Mouse (Mus musculus): ENCODE data around the gene F2rl2. TPM values are rescaled to one million over a fixed set of nuclear protein-coding genes. Genes with fewer than 3 reads are reported as not detected.

The F2rl2 gene
- polyA plus RNA-seq, 1 experiment from 2014 or later: 2.3 TPM

GRCm38 (mm10) chr13:95747541-95747940 lies 50.9 kb downstream of the F2rl2 start:
- Histone ChIP-seq H3K27me3 (ENCODE audit: low read depth, poor library complexity, severe bottlenecking) (no peaks in the 10 kb centered on the region), H3K9me3 (replicated peaks) (no peaks in the 10 kb centered on the region), H3K36me3 (peaks cover 21% of the 10 kb centered on the region), H3K4me3 (no peak overlapping the region), H3K27ac (replicated peaks) (no peak overlapping the region), H3K4me1 (no peaks in the 10 kb centered on the region)
- WGBS: 91% methylated on average over 11 of the region's 11 CpGs
- DNase-seq (ENCODE audit: low spot score): no peak

Other genes with a start within 250 kb of the F2rl2 start
- not detected in 2 replicates for gene S100z, start 218.1 kb upstream of the F2rl2 start, polyA plus RNA-seq (2016; fragmentation: Nextera tagmentation; extraction: Ambion mirVana)
- 0.15 and 0.31 TPM in 2 replicates for gene F2rl1, start 171.6 kb upstream of the F2rl2 start, polyA plus RNA-seq (2016; fragmentation: Nextera tagmentation; extraction: Ambion mirVana)
- 117 and 122 TPM in 2 replicates for gene F2r, start 78.4 kb upstream of the F2rl2 start, polyA plus RNA-seq (2016; fragmentation: Nextera tagmentation; extraction: Ambion mirVana)
- gene Iqgap2, start 195.1 kb downstream of the F2rl2 start, polyA plus RNA-seq (2016; fragmentation: Nextera tagmentation; extraction: Ambion mirVana): 13.9 and 15.9 TPM in 2 replicates